In the genomic region with DNA sequence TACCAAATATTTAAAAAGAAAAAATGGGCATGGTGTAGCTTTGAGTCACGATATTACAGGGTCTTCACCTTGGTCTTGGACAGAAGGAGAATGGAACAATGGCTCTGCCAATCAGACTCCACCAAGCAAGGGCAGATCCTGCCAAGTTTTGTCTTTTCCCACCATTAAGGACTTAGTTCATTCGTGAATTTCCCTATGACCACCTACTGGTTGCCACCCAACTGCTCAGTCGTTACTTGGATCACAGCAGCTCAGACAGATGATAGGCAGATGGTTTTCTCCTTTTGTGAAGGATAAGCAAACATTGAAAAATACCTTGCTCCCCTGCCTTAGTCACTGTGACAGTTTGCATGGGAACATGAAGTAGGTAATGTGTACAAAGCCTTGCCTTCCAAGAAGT, we compare ENCODE assay signal across 21 mouse cellular contexts.
A peak's percentile ranks its signal among the peaks of the same experiment; 100 is the strongest.
DNase-seq lines count a peak whose midpoint lies in the region; ATAC-seq lines count a peak whose summit lies in the region.
"Had no signal": no experiment of that assay in that cellular context is flagged by ENCODE, and none has a peak within 500 bp of the region (broad histone marks: within the 10 kb centered on the region; RNA-seq: fewer than 3 reads in every experiment).

No protein-coding gene starts in this region.

- WGBS in forebrain, embryonic 10.5 days, result 81% methylated on average over 3 of the region's 3 CpGs
- WGBS in forebrain, embryonic 12.5 days, result 56% methylated on average over 3 of the region's 3 CpGs
- WGBS in midbrain, embryonic 15.5 days, result 62% methylated on average over 3 of the region's 3 CpGs
- WGBS in midbrain, embryonic 11.5 days, result 80% methylated on average over 3 of the region's 3 CpGs
- WGBS in limb, embryonic 12.5 days, result 76% methylated on average over 3 of the region's 3 CpGs

- no peak overlapping the region for H3K9ac ChIP-seq in forebrain, embryonic 12.5 days
- H3K9ac ChIP-seq in midbrain, embryonic 15.5 days, result no peak overlapping the region
- H3K9ac ChIP-seq in midbrain, embryonic 11.5 days (ENCODE audit: low read length), result no peak overlapping the region
- no peak overlapping the region for H3K9ac ChIP-seq in limb, embryonic 12.5 days (replicated peaks)
- H3K9ac ChIP-seq: heart, embryonic 13.5 days; hindbrain, embryonic 12.5 days; hindbrain, embryonic 15.5 days had no signal

- intact Hi-C loops in heart, postnatal 14 days (cut with DNase I), result no loop called here

- no peak for ATAC-seq in forebrain, embryonic 12.5 days (ENCODE audit: low FRiP score)
- ATAC-seq in midbrain, embryonic 15.5 days (replicated peaks), result no peak
- no peak for ATAC-seq in midbrain, embryonic 11.5 days (ENCODE audit: low FRiP score)
- ATAC-seq in limb, embryonic 12.5 days (ENCODE audit: insufficient number of reproducible peaks, insufficient read depth, low FRiP score, low TSS enrichment, low read depth), result no peak
- ATAC-seq: activated CD4-positive, CD25-positive, alpha-beta regulatory T cell, adult 4 months; intestine, embryonic 16.5 days had no signal

- H3K27ac ChIP-seq in forebrain, embryonic 10.5 days, result peak overlapping the region; percentile 51; the same call in 1 of the 2 replicates
- no peak overlapping the region for H3K27ac ChIP-seq in forebrain, embryonic 12.5 days
- 0 out of 2 replicates have a peak overlapping the region, but pooled peaks have one; percentile 30 for H3K27ac ChIP-seq in midbrain, embryonic 15.5 days
- H3K27ac ChIP-seq in midbrain, embryonic 11.5 days (ENCODE audit: low read depth, low read length), result no peak overlapping the region
- H3K27ac ChIP-seq in limb, embryonic 12.5 days, result 0 out of 2 replicates have a peak overlapping the region, but pooled peaks have one; percentile 18
- H3K27ac ChIP-seq: heart, adult 2 months; heart, embryonic 10.5 days; heart, embryonic 13.5 days had no signal

- no peak for DNase-seq in forebrain, embryonic 10.5 days (ENCODE audit: extremely low spot score, low spot score)
- DNase-seq in heart, adult 11 months, result peak; percentile 17
- DNase-seq in heart, postnatal 14 days, result no peak
- DNase-seq in midbrain, embryonic 11.5 days (ENCODE audit: low spot score, missing footprints), result no peak
- DNase-seq in kidney, postnatal 14 days, result no peak
- DNase-seq: adrenal gland, adult 8-10 months; adrenal gland, postnatal 25 days; cerebellum, adult 18-20 months; cerebellum, adult 9-10 months; cerebellum, postnatal 14 days; gastrocnemius, postnatal 25 days; heart, adult 2 months had no signal

- H3K4me3 ChIP-seq in forebrain, embryonic 10.5 days, result no peak overlapping the region
- H3K4me3 ChIP-seq in forebrain, embryonic 12.5 days (replicated peaks), result no peak overlapping the region
- no peak overlapping the region for H3K4me3 ChIP-seq in midbrain, embryonic 15.5 days
- H3K4me3 ChIP-seq in midbrain, embryonic 11.5 days (ENCODE audit: low read depth, low read length), result no peak overlapping the region
- no peak overlapping the region for H3K4me3 ChIP-seq in limb, embryonic 12.5 days (replicated peaks)
- H3K4me3 ChIP-seq: heart, adult 2 months; heart, embryonic 10.5 days; heart, embryonic 13.5 days; hindbrain, embryonic 12.5 days; hindbrain, embryonic 15.5 days had no signal

- no peaks in the 10 kb centered on the region; the same call in 1 of the 2 replicates for H3K27me3 ChIP-seq in forebrain, embryonic 10.5 days (ENCODE audit: poor library complexity, severe bottlenecking)
- H3K27me3 ChIP-seq in forebrain, embryonic 12.5 days, result no peaks in the 10 kb centered on the region
- H3K27me3 ChIP-seq in midbrain, embryonic 15.5 days (replicated peaks), result no peaks in the 10 kb centered on the region
- H3K27me3 ChIP-seq in midbrain, embryonic 11.5 days (ENCODE audit: control insufficient read depth, insufficient read depth, low read length), result no peaks in the 10 kb centered on the region
- H3K27me3 ChIP-seq in limb, embryonic 12.5 days, result no peaks in the 10 kb centered on the region
- H3K27me3 ChIP-seq: heart, embryonic 13.5 days; hindbrain, embryonic 12.5 days; hindbrain, embryonic 15.5 days had no signal

- H3K4me2 ChIP-seq in forebrain, embryonic 12.5 days, result no peak overlapping the region
- no peak overlapping the region for H3K4me2 ChIP-seq in midbrain, embryonic 15.5 days
- H3K4me2 ChIP-seq in midbrain, embryonic 11.5 days, result no peak overlapping the region
- no peak overlapping the region for H3K4me2 ChIP-seq in limb, embryonic 12.5 days
- H3K4me2 ChIP-seq: heart, embryonic 13.5 days; hindbrain, embryonic 12.5 days; hindbrain, embryonic 15.5 days had no signal

- peaks cover 35% of the 10 kb centered on the region for H3K4me1 ChIP-seq in forebrain, embryonic 10.5 days
- peaks cover 32% of the 10 kb centered on the region for H3K4me1 ChIP-seq in forebrain, embryonic 12.5 days
- H3K4me1 ChIP-seq in midbrain, embryonic 15.5 days, result peaks cover 4% of the 10 kb centered on the region
- peaks cover 7% of the 10 kb centered on the region for H3K4me1 ChIP-seq in midbrain, embryonic 11.5 days (ENCODE audit: control insufficient read depth, insufficient read depth, low read length)
- H3K4me1 ChIP-seq in limb, embryonic 12.5 days (replicated peaks), result peaks cover 20% of the 10 kb centered on the region

- H3K9me3 ChIP-seq in forebrain, embryonic 10.5 days, result no peaks in the 10 kb centered on the region; the same call in 1 of the 2 replicates
- H3K9me3 ChIP-seq in forebrain, embryonic 12.5 days, result no peaks in the 10 kb centered on the region; the same call in 1 of the 2 replicates
- H3K9me3 ChIP-seq in midbrain, embryonic 15.5 days, result no peaks in the 10 kb centered on the region
- H3K9me3 ChIP-seq in midbrain, embryonic 11.5 days (ENCODE audit: control insufficient read depth, low read length), result no peaks in the 10 kb centered on the region; the same call in 1 of the 2 replicates
- H3K9me3 ChIP-seq in limb, embryonic 12.5 days, result no peaks in the 10 kb centered on the region
- H3K9me3 ChIP-seq: heart, embryonic 10.5 days; hindbrain, embryonic 12.5 days; hindbrain, embryonic 15.5 days had no signal

- no peaks in the 10 kb centered on the region for H3K36me3 ChIP-seq in forebrain, embryonic 10.5 days (replicated peaks)
- no peaks in the 10 kb centered on the region for H3K36me3 ChIP-seq in forebrain, embryonic 12.5 days (replicated peaks)
- no peaks in the 10 kb centered on the region for H3K36me3 ChIP-seq in midbrain, embryonic 15.5 days (replicated peaks)
- no peaks in the 10 kb centered on the region for H3K36me3 ChIP-seq in midbrain, embryonic 11.5 days (ENCODE audit: control insufficient read depth, insufficient read depth, low read length)
- no peaks in the 10 kb centered on the region for H3K36me3 ChIP-seq in limb, embryonic 12.5 days
- H3K36me3 ChIP-seq: heart, embryonic 10.5 days; heart, embryonic 13.5 days; hindbrain, embryonic 12.5 days; hindbrain, embryonic 15.5 days had no signal

Comparison
In these comparisons a context has a peak if more than half of its experiments do, and no peak if none do; other contexts are left out.
1. H3K27ac ChIP-seq: peak in forebrain, embryonic 10.5 days (single experiment), midbrain, embryonic 15.5 days (single experiment) and limb, embryonic 12.5 days (single experiment); none in forebrain, embryonic 12.5 days (single experiment) and midbrain, embryonic 11.5 days (single experiment).